Comparison of ENCODE assay signal across 13 mouse cellular contexts in genomic region chr10:12658023-12658744, GRCm38 (mm10).
DNase-seq lines count a peak whose midpoint lies in the region; ATAC-seq and TF ChIP-seq lines count a peak whose summit lies in the region.
"Had no signal": no experiment of that assay in that cellular context is flagged by ENCODE, and none has a peak within 500 bp of the region (broad histone marks: within the 10 kb centered on the region; RNA-seq: fewer than 3 reads in every experiment).

No protein-coding gene starts in this region.

- no peaks in the 10 kb centered on the region for H3K27me3 ChIP-seq in kidney, postnatal 0 days (ENCODE audit: insufficient read depth, low read length)
- no peaks in the 10 kb centered on the region for H3K27me3 ChIP-seq in MEL (ENCODE audit: control insufficient read depth in 1 of 2, insufficient read depth in 2 of 2, low read length in 2 of 2)
- no peaks in the 10 kb centered on the region for H3K27me3 ChIP-seq in liver, embryonic 13.5 days
- H3K27me3 ChIP-seq: neural tube, embryonic 13.5 days had no signal

- H3K79me2 ChIP-seq in MEL (ENCODE audit: control insufficient read depth, insufficient read depth, low read length, poor library complexity) = no peaks in the 10 kb centered on the region

- TF ChIP-seq EP300 in MEL (IDR thresholded peaks at IDR 0.05; ENCODE audit: low read depth in 1 of 2, low read length in 2 of 2) = no peak

- no peak overlapping the region for H3K4me3 ChIP-seq in kidney, postnatal 0 days (replicated peaks; ENCODE audit: low read depth, low read length)
- H3K4me3 ChIP-seq in MEL (ENCODE audit: control insufficient read depth in 1 of 2, insufficient read depth in 1 of 2, low read depth in 2 of 2, low read length in 2 of 2) = no peak overlapping the region
- H3K4me3 ChIP-seq in liver, embryonic 13.5 days (replicated peaks) = no peak overlapping the region
- H3K4me3 ChIP-seq: neural tube, embryonic 13.5 days had no signal

- no peaks in the 10 kb centered on the region for H3K4me1 ChIP-seq in kidney, postnatal 0 days (replicated peaks; ENCODE audit: insufficient read depth, low read length)
- H3K4me1 ChIP-seq in MEL (ENCODE audit: control insufficient read depth in 1 of 2, insufficient read depth in 2 of 2, low read length in 2 of 2) = no peaks in the 10 kb centered on the region
- H3K4me1 ChIP-seq in liver, embryonic 13.5 days (replicated peaks) = peaks cover 6% of the 10 kb centered on the region
- H3K4me1 ChIP-seq: neural tube, embryonic 13.5 days had no signal

- H3K9me3 ChIP-seq in kidney, postnatal 0 days (replicated peaks; ENCODE audit: low read length) = peaks cover 4% of the 10 kb centered on the region; the same call in 1 of the 2 replicates
- no peaks in the 10 kb centered on the region for H3K9me3 ChIP-seq in MEL (replicated peaks; ENCODE audit: insufficient read depth, low read length)
- H3K9me3 ChIP-seq in liver, embryonic 13.5 days (replicated peaks) = peaks cover 5% of the 10 kb centered on the region; the same call in 1 of the 2 replicates

- H3K4me2 ChIP-seq in kidney, postnatal 0 days (ENCODE audit: low read length) = no peak overlapping the region
- H3K4me2 ChIP-seq in liver, embryonic 13.5 days = no peak overlapping the region
- H3K4me2 ChIP-seq: neural tube, embryonic 13.5 days had no signal

- intact Hi-C loops in left cerebral cortex, postnatal 4 days (cut with DNase I) = no loop called here

- TF ChIP-seq RAD21 in MEL (IDR thresholded peaks at IDR 0.05; ENCODE audit: low read depth, low read length) = no peak

- peaks cover 24% of the 10 kb centered on the region for H3K36me3 ChIP-seq in kidney, postnatal 0 days (ENCODE audit: insufficient read depth, low read length)
- no peaks in the 10 kb centered on the region for H3K36me3 ChIP-seq in MEL (ENCODE audit: control insufficient read depth in 1 of 2, insufficient read depth in 2 of 2, low read length in 2 of 2)
- H3K36me3 ChIP-seq in liver, embryonic 13.5 days = peaks cover 11% of the 10 kb centered on the region

- H3K27ac ChIP-seq in kidney, postnatal 0 days = no peak overlapping the region
- H3K27ac ChIP-seq in MEL (ENCODE audit: control insufficient read depth, low read depth, low read length) = no peak overlapping the region
- no peak overlapping the region for H3K27ac ChIP-seq in liver, embryonic 13.5 days
- H3K27ac ChIP-seq: macrophage; neural tube, embryonic 13.5 days had no signal

- WGBS in kidney, postnatal 0 days = 80% methylated on average over 8 of the region's 8 CpGs
- whole genome bisulfite sequencing in liver, embryonic 13.5 days (ENCODE audit: insufficient replicate concordance) = 76% methylated on average over 8 of the region's 8 CpGs

- no peak for TF ChIP-seq POLR2A in MEL (IDR thresholded peaks at IDR 0.05; ENCODE audit: control insufficient read depth in 1 of 2, insufficient read depth in 1 of 2, low read depth in 1 of 2, low read length in 2 of 2, poor library complexity in 1 of 2)

- no peak overlapping the region for H3K9ac ChIP-seq in kidney, postnatal 0 days (ENCODE audit: low read depth, low read length)
- H3K9ac ChIP-seq in MEL (ENCODE audit: control insufficient read depth, low read depth, low read length, poor library complexity, severe bottlenecking) = no peak overlapping the region
- no peak overlapping the region for H3K9ac ChIP-seq in liver, embryonic 13.5 days
- H3K9ac ChIP-seq: neural tube, embryonic 13.5 days had no signal

- ATAC-seq in kidney, postnatal 0 days (replicated peaks; ENCODE audit: low FRiP score, low read depth) = 0 out of 2 replicates have a peak, but pooled peaks have one; percentile 43
- ATAC-seq in liver, embryonic 13.5 days (ENCODE audit: low read depth) = peak; percentile 39; the same call in 1 of the 2 replicates

- DNase-seq in kidney, postnatal 0 days (ENCODE audit: low spot score) = no peak
- no peak for DNase-seq in kidney, postnatal 36 days
- peak; percentile 5 for DNase-seq in MEL (ENCODE audit: low read depth, low spot score)
- DNase-seq in liver, embryonic 13.5 days = peak; percentile 13
- peak; percentile 54 to 71 for DNase-seq in lung, postnatal 4 days
- no peak for DNase-seq in Muller cell, postnatal 12 days (ENCODE audit: inconsistent ontology term)
- no peak for DNase-seq in left cerebral cortex, postnatal 4 days
- no peak for DNase-seq in adrenal gland, postnatal 4 days (ENCODE audit: low spot score in 2 of 2)
- DNase-seq: adrenal gland, postnatal 36 days; cerebellum, adult 11-12 months; embryo, embryonic 11 days had no signal

- no peak for TF ChIP-seq CTCF in kidney, postnatal 0 days (IDR thresholded peaks at IDR 0.05; ENCODE audit: low read depth)
- TF ChIP-seq CTCF in MEL (IDR thresholded peaks at IDR 0.05 in 2 of 3, conservative IDR thresholded peaks at IDR 0.05 in 1 of 3; ENCODE audit: control insufficient read depth in 1 of 3, insufficient read depth in 1 of 3, low read depth in 2 of 3, low read length in 3 of 3, poor library complexity in 1 of 3, severe bottlenecking in 1 of 3) = no peak

TF ChIP-seq in MEL, 35 proteins besides CTCF, POLR2A, EP300 and RAD21:
- TF ChIP-seq BHLHE40 (IDR thresholded peaks at IDR 0.05; ENCODE audit: borderline replicate concordance, low read depth, low read length) = no peak
- no peak for TF ChIP-seq NRF1 (IDR thresholded peaks at IDR 0.05; ENCODE audit: insufficient read depth, low read depth, low read length, poor library complexity, severe bottlenecking)
- TF ChIP-seq UBTF (IDR thresholded peaks at IDR 0.05; ENCODE audit: borderline replicate concordance, insufficient read depth, low read depth, low read length) = no peak
- no peak for TF ChIP-seq GATA1 (IDR thresholded peaks at IDR 0.05; ENCODE audit: low read depth, low read length)
- no peak for TF ChIP-seq SMC3 (IDR thresholded peaks at IDR 0.05; ENCODE audit: low read depth, low read length)
- TF ChIP-seq MAX (IDR thresholded peaks at IDR 0.05; ENCODE audit: low read length) = no peak
- TF ChIP-seq ETS1 (IDR thresholded peaks at IDR 0.05; ENCODE audit: low read depth, low read length) = no peak
- no peak for TF ChIP-seq ZKSCAN1 (IDR thresholded peaks at IDR 0.05; ENCODE audit: low read depth, low read length)
- no peak for TF ChIP-seq MXI1 (IDR thresholded peaks at IDR 0.05; ENCODE audit: low read depth, low read length)
- no peak for TF ChIP-seq TAL1 (IDR thresholded peaks at IDR 0.05; ENCODE audit: low read length)
- no peak for TF ChIP-seq TBP (IDR thresholded peaks at IDR 0.05; ENCODE audit: low read depth, low read length)
- TF ChIP-seq ZC3H11A (IDR thresholded peaks at IDR 0.05; ENCODE audit: low read depth, low read length) = no peak
TF ChIP-seq in MEL: peak in this region for 0.

Comparison
In these comparisons a context has a peak if more than half of its experiments do, and no peak if none do; other contexts are left out.
1. DNase-seq: peak in MEL (single experiment), liver, embryonic 13.5 days (single experiment) and lung, postnatal 4 days (2 of 2); none in kidney, postnatal 0 days (single experiment), kidney, postnatal 36 days (0 of 2), Muller cell, postnatal 12 days (single experiment), left cerebral cortex, postnatal 4 days (single experiment) and adrenal gland, postnatal 4 days (0 of 2).